Mouse (Mus musculus): ENCODE data around the gene Iltifb.
"Not testable (repeated sequence)": the region's sequence is repeated elsewhere in the genome, so short reads cannot be mapped to it uniquely, and the experiment has no call there.

Gene Iltifb

DNA sequence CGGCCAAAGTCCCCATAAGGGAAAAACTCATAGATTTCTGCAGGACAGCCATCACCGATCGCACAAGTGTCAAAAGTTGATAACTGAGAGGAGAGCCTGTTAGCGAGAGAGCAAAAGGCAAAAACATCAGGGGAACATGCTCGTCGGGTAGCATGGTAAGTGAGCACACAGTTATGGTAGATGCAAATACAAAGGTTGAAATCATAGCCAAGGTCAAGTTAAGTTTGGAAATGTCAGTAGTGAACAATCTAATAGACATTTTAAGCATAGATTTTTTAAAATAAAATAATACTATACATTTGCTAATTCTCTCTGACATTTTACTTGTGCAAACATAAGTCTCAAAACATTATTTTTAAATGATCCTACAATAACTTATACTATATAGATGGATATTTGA is at the start of gene Iltifb:
Gene Iltifb (minus strand): TSS at position 101 of the 400 bp plus-strand sequence.
- DNase-seq = no peak

DNA sequence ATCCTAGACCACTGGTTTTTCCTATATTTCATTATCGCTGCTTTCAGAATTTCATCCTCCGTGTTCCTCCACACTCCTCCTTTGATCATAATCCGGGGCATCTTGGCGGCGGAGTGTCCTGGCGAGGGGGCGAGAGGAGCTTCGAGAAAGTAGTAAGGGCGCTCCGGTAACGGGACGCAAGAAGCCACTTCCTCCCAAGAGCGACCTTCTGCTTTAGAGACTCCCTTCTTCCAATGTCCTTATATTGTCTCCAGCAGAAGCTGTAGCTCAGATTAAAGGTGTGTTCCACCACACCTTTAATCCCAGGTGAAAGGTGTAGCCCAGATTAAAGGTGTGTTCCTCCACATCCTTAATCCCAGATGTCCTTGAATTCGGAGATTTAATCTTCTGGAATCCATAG is 48.3 kb upstream of the Iltifb start, which contains the start of gene Gm9046:
Gene Gm9046 (minus strand): TSS at position 101 of the 400 bp plus-strand sequence.
- DNase-seq = not testable (repeated sequence)

DNA sequence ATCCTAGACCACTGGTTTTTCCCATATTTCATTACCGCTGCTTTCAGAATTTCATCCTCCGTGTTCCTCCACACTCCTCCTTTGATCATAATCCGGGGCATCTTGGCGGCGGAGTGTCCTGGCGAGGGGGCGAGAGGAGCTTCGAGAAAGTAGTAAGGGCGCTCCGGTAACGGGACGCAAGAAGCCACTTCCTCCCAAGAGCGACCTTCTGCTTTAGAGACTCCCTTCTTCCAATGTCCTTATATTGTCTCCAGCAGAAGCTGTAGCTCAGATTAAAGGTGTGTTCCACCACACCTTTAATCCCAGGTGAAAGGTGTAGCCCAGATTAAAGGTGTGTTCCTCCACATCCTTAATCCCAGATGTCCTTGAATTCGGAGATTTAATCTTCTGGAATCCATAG is 42.9 kb upstream of the Iltifb start, which contains the start of gene Gm9045:
Gene Gm9045 (minus strand): TSS at position 101 of the 400 bp plus-strand sequence.
- not testable (repeated sequence) for DNase-seq

DNA sequence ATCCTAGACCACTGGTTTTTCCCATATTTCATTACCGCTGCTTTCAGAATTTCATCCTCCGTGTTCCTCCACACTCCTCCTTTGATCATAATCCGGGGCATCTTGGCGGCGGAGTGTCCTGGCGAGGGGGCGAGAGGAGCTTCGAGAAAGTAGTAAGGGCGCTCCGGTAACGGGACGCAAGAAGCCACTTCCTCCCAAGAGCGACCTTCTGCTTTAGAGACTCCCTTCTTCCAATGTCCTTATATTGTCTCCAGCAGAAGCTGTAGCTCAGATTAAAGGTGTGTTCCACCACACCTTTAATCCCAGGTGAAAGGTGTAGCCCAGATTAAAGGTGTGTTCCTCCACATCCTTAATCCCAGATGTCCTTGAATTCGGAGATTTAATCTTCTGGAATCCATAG is 37.5 kb upstream of the Iltifb start, which contains the start of gene Gm9044:
Gene Gm9044 (minus strand): TSS at position 101 of the 400 bp plus-strand sequence.
- DNase-seq = not testable (repeated sequence)

DNA sequence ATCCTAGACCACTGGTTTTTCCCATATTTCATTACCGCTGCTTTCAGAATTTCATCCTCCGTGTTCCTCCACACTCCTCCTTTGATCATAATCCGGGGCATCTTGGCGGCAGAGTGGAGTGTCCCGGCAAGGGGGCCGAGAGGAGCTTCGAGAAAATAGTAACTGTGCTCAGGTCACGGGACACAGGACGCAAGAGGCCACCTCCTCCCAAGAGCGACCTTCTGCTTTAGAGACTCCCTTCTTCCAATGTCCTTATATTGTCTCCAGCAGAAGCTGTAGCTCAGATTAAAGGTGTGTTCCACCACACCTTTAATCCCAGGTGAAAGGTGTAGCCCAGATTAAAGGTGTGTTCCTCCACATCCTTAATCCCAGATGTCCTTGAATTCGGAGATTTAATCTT is 32.0 kb upstream of the Iltifb start, which contains the start of gene Gm9040:
Gene Gm9040 (minus strand): TSS at position 101 of the 400 bp plus-strand sequence.
- not testable (repeated sequence) for DNase-seq

DNA sequence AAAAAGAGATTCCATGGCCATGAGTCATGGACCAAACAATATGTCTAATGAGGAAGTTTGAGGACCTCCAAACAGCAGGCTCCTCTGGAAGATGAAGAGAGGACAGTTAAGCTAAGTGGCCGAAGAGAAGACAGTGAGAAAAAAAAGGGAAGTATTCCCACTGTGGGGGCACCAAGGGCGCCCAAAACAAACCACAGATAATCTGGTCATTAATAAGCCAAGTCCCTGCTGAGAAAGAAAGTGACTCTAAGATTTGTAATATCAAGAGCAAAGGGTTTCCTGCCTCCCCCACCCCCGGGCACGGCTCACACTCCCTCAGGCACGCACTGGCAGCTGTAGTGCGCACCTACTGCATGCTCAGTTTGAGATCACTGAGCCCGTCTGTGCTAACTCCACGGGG is 24.2 kb upstream of the Iltifb start:
- no peak for DNase-seq

DNA sequence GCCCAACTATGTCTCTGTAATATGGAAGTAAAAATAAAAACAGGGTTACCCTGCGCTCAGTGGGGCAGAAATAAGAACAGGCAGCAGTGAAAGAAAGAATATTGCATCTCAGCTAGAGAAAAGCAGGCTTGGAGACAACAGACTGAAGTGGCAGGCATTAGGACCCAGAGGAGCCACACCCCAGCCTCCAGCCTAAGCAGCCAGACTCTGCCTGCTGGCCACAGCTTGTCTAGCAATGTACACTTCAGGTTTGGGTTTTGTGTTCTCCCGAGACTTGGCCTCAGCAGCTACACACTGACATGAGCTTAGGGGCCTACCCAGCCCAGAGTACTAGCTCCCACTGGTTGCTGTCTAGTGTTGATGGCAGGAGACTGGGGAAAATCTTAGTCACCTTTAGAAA is 7.3 kb upstream of the Iltifb start:
- DNase-seq = not testable (repeated sequence)

DNA sequence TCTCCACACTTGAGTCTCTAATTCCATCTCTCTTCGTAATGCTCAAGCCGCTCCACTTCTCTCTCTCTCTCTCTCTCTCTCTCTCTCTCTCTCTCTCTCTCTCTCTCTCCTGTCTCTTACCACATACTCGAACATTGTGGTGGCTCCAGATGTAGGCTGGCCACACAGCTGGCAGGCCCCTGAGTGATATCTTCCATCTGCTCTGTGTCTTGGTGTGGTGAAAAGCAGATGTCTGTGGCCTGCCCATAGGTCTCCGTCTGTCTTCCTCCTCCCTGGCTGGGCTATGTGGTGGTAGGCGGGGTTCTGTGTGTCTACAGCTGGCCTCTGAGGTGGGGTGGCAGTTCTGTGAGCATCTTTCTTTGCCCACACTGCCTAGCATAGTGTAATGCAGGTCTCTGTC is 11.8 kb downstream of the Iltifb start:
- not testable (repeated sequence) for DNase-seq

DNA sequence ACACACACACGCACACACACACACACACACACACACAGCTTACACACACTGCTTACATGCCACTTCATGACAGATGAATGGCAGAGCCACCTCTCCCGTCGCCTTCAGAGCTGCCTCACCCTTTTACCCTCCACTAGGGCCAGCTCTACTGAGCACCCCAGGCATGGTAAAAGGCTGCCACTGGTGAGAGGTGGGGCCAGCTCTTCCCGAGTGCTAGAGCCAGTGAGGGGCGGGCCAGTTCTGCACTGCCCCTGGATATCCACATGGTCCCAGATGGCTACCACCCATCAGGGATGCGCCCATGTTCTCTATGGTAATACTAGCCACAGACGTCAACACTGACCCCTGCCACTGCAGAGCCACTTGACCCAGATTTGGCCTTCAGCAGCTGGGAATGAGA is 12.3 kb downstream of the Iltifb start:
- not testable (repeated sequence) for DNase-seq

DNA sequence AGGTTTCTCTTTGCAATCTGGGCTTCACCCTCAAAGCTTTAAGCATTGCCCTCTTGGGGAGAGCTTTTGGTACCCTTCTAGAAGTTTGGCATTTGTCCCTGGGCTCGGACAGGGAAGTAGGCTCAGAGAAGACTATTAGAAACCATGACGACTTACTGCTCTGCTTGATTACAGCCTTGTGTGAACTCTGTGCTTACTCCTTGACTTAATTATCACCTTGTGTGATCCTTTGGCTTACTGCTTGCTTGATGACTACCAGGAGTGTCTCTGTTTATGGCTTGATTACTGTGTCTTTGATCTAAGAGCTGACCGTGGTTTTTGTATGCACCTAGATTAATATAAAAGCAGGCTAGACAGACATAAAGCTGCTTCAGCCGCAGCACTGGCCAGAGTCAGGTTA is 16.8 kb downstream of the Iltifb start:
- DNase-seq = not testable (repeated sequence)

DNA sequence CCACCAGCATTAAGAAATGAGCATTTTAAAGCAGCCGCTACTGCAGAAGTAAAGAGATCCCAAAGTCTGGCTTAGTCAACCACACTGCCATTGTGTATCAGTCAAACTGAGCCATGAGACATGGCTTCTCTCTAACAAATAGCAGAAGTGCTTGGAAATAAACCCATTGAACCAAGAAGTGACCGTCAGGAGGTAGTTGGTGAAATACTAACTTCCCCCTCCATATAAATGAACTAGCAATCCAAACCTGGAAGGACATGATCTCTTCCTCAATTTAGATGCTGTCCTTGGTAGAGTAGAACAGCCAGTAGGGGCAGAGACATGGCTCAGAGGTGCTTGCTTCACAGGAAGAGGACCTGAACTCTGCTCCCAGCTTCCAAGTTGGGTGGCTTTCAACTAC is 23.4 kb downstream of the Iltifb start:
- not testable (repeated sequence) for DNase-seq

DNA sequence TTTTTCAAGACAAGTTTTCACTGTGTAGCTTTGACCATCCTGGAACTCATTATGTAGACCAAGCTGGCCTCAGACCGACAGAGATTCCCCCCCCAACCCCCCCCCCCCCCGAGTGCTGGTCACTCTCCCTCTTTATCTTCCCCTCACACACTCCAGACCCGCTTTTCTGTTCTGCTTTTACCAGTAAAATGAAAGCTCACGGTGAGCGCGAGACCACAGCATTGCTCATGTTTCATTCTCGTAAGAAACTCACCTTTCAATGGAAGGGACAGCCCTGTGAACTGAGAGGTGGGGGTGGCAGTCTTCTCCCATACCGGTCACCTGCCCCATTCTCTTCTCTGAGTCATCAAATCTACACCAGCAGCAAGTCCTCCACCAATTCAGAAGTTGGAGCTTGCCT is 26.0 kb downstream of the Iltifb start:
- DNase-seq = not testable (repeated sequence)

DNA sequence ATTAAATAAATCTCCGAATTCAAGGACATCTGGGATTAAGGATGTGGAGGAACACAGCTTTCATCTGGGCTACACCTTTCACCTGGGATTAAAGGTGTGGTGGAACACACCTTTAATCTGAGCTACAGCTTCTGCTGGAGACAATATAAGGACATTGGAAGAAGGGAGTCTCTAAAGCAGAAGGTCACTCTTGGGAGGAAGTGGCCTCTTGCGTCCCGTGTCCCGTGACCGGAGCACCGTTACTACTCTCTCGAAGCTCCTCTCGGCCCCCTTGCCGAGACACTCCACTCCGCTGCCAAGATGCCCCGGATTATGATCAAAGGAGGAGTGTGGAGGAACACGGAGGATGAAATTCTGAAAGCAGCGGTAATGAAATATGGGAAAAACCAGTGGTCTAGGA is 36.5 kb downstream of the Iltifb start, which contains the start of gene Gm32802:
Gene Gm32802 (plus strand): TSS at position 301 of the 400 bp plus-strand sequence.
- not testable (repeated sequence) for DNase-seq

DNA sequence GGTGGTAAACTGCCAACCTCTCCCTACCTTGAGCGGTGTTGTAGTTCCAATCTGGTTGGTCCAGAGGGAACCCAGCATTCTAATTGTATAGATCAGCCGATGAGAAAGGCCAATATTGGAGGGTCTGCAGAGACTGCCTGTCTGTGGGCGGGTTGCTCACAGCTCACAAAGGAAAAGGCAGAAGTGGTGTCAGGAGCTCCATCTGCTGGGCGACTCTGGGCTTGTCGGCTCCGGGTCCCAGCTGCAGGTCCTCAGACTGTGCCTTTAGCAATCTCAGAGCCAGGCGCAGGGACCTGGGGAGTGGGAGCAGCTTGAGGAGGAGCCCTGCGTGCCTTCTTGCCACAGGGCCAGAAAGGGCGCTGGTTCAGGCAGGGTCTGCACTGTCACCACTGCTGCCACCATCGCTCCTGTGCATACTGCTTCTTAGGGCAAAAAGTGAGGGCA is 44.0 kb downstream of the Iltifb start:
- peak; percentile 71 to 75 for DNase-seq

DNA sequence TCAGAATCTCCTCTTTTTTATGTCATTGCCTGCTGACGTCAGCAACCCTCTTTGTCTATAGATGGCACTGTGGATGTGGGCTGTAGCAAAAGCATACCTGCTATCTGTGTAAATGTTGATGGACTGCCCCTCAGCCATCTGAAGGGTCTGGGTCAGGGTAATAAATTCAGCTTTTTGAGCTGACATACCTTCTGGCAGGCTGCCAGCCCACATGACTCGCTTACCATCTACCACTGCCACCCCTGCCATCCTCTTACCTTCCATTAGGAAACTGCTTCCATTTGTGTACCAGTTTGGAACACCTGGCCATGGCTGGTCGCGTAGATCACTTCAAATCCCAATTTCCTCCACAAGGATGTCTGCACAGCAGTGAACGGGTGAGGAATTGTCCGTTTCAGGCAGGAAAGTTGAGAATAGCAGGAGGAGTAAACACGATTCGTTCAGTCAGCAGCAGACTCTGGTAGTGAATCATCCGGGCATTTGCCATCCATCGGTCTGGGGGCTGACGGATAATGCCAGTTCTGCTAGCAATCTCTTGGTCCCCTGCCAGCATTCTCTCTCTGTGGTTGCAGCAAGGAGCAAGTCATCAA is 45.7 kb downstream of the Iltifb start:
- DNase-seq = peak in 1 of 2 experiments; percentile 4

DNA sequence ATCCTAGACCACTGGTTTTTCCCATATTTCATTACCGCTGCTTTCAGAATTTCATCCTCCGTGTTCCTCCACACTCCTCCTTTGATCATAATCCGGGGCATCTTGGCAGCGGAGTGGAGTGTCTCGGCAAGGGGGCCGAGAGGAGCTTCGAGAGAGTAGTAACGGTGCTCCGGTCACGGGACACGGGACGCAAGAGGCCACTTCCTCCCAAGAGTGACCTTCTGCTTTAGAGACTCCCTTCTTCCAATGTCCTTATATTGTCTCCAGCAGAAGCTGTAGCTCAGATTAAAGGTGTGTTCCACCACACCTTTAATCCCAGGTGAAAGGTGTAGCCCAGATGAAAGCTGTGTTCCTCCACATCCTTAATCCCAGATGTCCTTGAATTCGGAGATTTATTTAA is 54.2 kb downstream of the Iltifb start, which contains the start of gene Gm32717:
Gene Gm32717 (minus strand): TSS at position 101 of the 400 bp plus-strand sequence.
- DNase-seq = not testable (repeated sequence)

All from kidney, postnatal 4 days (tissue).